Mouse (Mus musculus): ENCODE results near the gene Gm45194.

Gene Gm45194

GRCm38 (mm10) chrX:111891089-111891488 is at the start of gene Gm45194:
Gm45194 (plus strand) TSS chrX:111891389.
- no peak for DNase-seq (ENCODE audit: low spot score)

DNA sequence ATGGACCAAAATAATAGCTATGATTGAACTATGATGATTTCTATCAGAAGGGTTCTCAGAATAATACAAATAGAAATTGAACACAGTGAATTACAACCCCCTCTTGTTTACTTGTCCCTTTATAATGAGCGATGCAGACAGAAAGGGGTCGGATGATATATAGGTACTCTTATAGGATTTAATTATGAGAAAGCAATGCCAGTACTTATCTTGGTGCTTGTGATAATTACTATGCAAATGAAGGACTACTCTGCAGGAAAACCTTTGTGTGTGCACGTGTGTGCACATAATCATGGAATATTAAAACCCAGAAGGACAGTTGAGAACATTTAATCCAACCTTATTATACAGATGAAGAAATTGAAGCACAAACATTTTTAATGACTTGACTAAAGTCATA is 35.3 kb upstream of the Gm45194 start:
- DNase-seq (ENCODE audit: low spot score), result no peak

DNA sequence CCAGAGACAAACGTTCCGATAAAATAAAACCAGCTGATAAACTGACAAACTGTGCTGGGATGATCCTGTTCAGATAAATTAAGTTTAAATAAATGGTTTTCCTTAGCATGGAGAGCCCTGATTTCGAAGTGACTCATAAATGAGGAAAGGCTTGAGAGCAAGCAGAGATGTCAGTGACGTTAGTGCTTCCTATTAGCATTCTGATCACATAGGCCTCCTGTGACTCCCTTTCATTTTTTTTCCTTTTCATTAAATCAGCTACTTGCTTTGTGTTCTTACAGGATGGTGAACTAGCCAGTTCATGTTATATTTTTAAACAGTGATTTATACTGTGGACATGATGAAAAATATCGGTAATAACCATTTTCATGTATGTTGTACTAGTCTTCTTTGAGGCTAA is 9.9 kb upstream of the Gm45194 start:
- no peak for DNase-seq (ENCODE audit: low spot score)

DNA sequence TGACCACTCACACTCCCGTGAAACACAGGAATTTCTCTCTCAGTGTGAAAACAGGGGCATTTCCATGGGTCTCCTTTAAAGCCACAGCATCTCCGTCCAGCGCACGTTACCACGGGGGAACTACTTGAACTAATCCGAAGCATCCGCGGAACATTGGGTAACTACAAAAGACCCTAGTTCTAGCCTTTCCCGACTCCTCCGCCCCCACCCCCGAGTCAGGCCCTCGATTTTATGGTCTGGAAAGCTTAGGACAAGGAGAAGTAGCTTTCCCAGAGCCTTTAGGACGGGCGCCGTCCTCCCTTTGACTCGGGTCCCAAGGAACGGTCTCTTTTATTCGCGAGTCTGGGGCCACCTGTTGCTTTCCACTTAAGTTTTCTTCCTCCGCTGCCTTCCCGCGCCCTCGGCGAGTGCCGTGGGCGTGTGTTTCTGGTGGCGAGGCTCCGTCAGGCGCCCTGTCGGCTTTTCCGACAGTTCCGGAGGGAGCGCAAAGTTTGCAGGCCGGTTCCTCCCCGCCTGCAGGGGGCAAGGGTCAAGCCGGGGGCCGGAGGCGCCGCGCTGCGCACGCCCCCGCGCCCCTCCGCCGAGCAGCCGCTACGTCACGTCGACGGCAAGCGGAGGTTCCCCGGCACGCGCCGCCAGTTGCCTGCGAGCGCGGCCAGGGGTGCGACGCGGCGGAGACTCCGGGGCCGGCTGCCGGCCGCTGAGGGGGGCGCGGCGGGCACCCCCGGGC is 3.3 kb downstream of the Gm45194 start:
- no peak for DNase-seq (ENCODE audit: low spot score)

DNA sequence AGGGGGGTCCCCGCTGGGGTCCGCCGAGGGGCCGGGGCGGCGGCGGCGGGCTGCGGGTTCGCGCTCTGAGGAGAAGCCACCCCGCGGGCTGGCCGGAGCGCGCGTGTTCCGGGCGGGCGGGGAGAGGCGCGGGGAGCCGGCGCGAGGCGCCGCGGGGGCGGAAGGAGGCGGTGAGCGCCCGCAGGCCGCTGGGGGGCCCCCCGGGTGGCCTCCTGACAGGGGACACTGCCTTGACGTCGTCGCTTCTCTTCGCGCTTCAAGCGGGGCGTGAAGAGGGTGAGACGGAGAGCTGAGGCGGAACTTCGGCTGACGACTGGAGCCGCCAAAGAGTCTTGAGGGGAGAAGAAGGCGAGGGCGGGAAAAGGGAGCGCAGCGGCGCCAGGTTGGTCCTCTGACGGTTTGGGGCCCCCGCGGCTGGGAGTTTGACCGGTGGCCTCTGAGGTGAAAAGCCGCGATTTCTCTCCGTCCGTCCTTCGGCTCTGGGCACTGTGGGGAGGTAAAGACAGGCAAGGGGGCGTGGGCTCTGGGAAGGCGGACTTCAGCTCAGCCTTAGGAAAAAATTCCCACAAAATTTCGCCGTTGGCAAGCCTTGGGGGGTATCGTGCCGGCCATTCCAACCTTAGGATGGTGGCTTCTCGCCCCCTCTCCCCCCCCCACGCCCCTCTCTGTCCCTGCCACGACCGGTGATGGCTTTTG is 4.0 kb downstream of the Gm45194 start:
- DNase-seq (ENCODE audit: low spot score), result no peak

- no peak for DNase-seq (ENCODE audit: low spot score)
Measured at GRCm38 (mm10) chrX:111917422-111917821, 26.2 kb downstream of the Gm45194 start.

DNA sequence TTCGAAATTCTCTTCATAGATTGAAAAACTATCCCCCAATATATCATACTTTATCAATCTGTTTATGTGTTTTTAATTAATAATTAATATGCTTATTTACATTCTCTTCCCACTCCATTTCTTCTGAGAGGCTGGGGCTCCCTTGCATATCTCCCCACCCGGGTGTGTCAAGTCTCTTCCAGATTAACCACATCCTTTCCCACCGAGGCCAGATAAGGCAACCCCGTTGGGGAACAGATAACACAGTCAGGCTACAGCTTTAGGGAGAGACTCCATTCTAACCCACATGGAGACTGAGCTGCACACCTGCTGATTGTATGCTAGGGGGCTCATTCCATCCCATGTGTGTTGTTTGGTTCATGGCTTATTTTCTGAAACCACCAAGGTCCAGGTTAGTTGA is 69.7 kb downstream of the Gm45194 start:
- DNase-seq (ENCODE audit: low spot score), result no peak

DNA sequence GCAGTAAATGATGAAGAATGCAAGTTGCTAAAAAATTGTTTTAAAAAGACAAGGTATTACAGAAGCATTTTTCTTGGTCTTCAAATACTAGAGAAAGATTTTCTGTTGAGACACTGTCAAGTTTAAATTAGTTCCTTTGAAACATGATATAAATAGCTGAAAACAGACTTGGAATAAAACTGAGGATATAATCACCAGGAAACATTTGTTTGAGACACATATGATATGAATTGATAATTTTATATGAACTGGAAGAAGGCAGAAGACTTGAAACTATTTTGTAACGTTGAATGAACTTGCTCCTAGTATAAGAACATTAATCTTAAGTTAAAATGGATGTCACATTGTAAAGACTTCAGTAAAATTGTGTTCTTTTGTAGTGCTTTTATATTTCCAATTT is 108.5 kb downstream of the Gm45194 start:
- no peak for DNase-seq (ENCODE audit: low spot score)

GRCm38 (mm10) chrX:112010707-112011106 is 119.5 kb downstream of the Gm45194 start, which contains the start of gene Tex16:
Tex16 (plus strand) TSS chrX:112011007.
- no peak for DNase-seq (ENCODE audit: low spot score)

- no peak for DNase-seq (ENCODE audit: low spot score)
Measured at GRCm38 (mm10) chrX:112238749-112239148, 347.6 kb downstream of the Gm45194 start, which contains the start of gene 4933403O08Rik. 4933403O08Rik (plus strand) TSS chrX:112239049.

DNA sequence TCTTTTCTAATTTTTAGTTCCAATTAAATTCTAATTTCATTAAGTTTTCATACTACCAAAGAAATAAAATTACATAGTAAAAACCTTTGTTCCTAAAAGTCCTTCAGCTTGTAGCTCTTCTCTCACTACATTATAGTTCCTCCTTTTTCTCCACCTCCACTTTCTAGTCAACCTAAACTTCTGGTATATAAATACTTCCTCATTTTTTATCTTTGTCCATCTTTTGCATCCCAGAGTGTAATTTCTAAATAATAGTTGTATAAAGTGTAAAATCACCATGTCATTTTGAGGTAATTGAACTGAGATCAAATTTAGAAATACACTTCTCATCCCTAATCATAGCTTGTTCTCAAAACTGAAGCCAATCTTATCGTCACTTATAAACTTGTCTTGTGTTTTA is 351.7 kb downstream of the Gm45194 start:
- no peak for DNase-seq (ENCODE audit: low spot score)

- DNase-seq (ENCODE audit: low spot score), result no peak
Measured at GRCm38 (mm10) chrX:112255513-112255912, 364.3 kb downstream of the Gm45194 start.

DNA sequence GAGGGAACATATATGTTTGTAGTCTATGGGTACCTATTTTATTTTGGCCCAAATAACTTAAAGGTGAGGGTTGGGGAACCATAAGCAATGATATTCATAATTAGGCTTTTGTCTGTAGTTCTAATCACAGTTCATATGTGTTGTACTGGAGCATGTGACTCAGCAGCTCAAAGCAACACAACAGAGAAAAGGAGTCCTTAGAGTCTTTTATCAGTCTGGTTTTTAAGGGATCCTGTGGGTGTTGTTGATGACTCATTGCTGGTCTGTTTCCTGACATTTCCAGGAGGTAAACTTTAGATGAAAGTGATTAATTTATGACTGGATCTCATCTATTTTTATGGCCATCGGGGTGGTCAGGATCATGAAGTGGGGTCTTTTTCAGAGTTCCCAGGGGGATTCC is 382.4 kb downstream of the Gm45194 start:
- DNase-seq (ENCODE audit: low spot score), result no peak
